Mouse (Mus musculus): Measurements from ENCODE around the gene Zbed6.

- TF ChIP-seq CTCF (IDR thresholded peaks at IDR 0.05; ENCODE audit: insufficient read depth, low read depth, low read length) (no peak), POLR2A (IDR thresholded peaks at IDR 0.05; ENCODE audit: insufficient read depth, low read depth, low read length) (no peak)
Measured at GRCm38 (mm10) chr1:133697935-133698620, 37.4 kb upstream of the Zbed6 start.
